Mouse (Mus musculus) liver, embryonic 12.5 days (tissue): ENCODE results near the gene Polg2. TPM values are rescaled to one million over a fixed set of nuclear protein-coding genes. Genes with fewer than 3 reads are reported as not detected.
"Not testable (repeated sequence)": the region's sequence is repeated elsewhere in the genome, so short reads cannot be mapped to it uniquely, and the experiment has no call there.

Experiments
- ATAC-seq: fragments of 200-750 bp; cut with Nextera tagmentation; 2 replicates; pipeline ENCODE4 v1.8.0; 2017; ENCODE audit warnings: moderate number of reproducible peaks, mild to moderate bottlenecking, moderate library complexity
- H3K27ac ChIP-seq: fragments of 300-500 bp; sonication (generic); 2 replicates; pipeline ENCODE4 v1.5.1; 2016; ENCODE audit warnings: mild to moderate bottlenecking
- H3K27me3 ChIP-seq: fragments of 300-500 bp; sonication (generic); replicated peaks from 2 replicates; pipeline ENCODE4 v1.6.1; 2016; ENCODE audit warnings: mild to moderate bottlenecking, moderate library complexity
- H3K36me3 ChIP-seq: fragments of 300-500 bp; sonication (generic); 2 replicates; pipeline ENCODE4 v1.6.1; 2016; ENCODE audit warnings: mild to moderate bottlenecking, moderate library complexity
- H3K4me1 ChIP-seq: fragments of 300-500 bp; sonication (generic); 2 replicates; pipeline ENCODE4 v1.6.1; 2016
- H3K4me2 ChIP-seq: fragments of 300-500 bp; sonication (generic); 2 replicates; pipeline ENCODE4 v1.6.1; 2016; ENCODE audit warnings: mild to moderate bottlenecking, moderate library complexity
- H3K4me3 ChIP-seq: fragments of 300-500 bp; sonication (generic); 2 replicates; pipeline ENCODE4 v1.5.1; 2016; ENCODE audit warnings: mild to moderate bottlenecking, moderate library complexity
- H3K9ac ChIP-seq: fragments of 300-500 bp; sonication (generic); 2 replicates; pipeline ENCODE4 v1.6.1; 2016; ENCODE audit warnings: mild to moderate bottlenecking, moderate library complexity
- H3K9me3 ChIP-seq: fragments of 300-500 bp; sonication (generic); replicated peaks from 2 replicates; pipeline ENCODE4 v1.6.1; 2016; ENCODE audit warnings: mild to moderate bottlenecking, moderate library complexity
- WGBS: fragments of 180-500 bp; shearing (Covaris S2); methylation state at CpG from one replicate; pipeline ENCODE4 v1.1.7; 2016; ENCODE audit not compliant: insufficient replicate concordance; 5-methylcytosine and 5-hydroxymethylcytosine counted together
- polyA plus RNA-seq: library from polyadenylated mRNA; unstranded; fragments of >200 nt; fragmentation: Nextera tagmentation; extraction: Ambion mirVana; gene quantifications from 2 replicates; pipeline ENCODE4 v1.2.1, GENCODE M21; 2016

Polg2 gene
- polyA plus RNA-seq, 1 experiment from 2014 or later = 7.3 TPM

GRCm38 (mm10) chr11:106752103-106752502 lies 27.2 kb downstream of the Polg2 start:
- Histone ChIP-seq H3K27ac (no peak overlapping the region), H3K4me3 (no peak overlapping the region), H3K36me3 (no peaks in the 10 kb centered on the region), H3K27me3 (peaks cover 9% of the 10 kb centered on the region; the same call in 1 of the 2 replicates), H3K4me1 (peaks cover 30% of the 10 kb centered on the region), H3K4me2 (no peak overlapping the region), H3K9me3 (no peaks in the 10 kb centered on the region), H3K9ac (no peak overlapping the region)
- no peak for ATAC-seq
- WGBS = 18% methylated on average over 7 of the region's 7 CpGs

- Histone ChIP-seq H3K4me1 (peaks cover 30% of the 10 kb centered on the region), H3K4me3 (no peak within 1 kb of the TSS), H3K4me2 (peak within 1 kb of the TSS; percentile 29), H3K36me3 (no peaks in the 10 kb centered on the region), H3K9ac (no peak within 1 kb of the TSS), H3K27ac (peak within 1 kb of the TSS; percentile 25), H3K9me3 (no peaks in the 10 kb centered on the region), H3K27me3 (peaks cover 9% of the 10 kb centered on the region; the same call in 1 of the 2 replicates)
- 29% methylated on average over 17 of the region's 17 CpGs for whole genome bisulfite sequencing
- ATAC-seq = no peak
These were observed 28.0 kb downstream of the Polg2 start, which contains the start of gene Milr1 for GRCm38 (mm10) chr11:106751039-106752018. Gene Milr1, plus strand, starts transcription at chr11:106751226.

GRCm38 (mm10) chr11:106750121-106750751 lies 29.1 kb downstream of the Polg2 start, which contains the start of gene Pecam1:
Gene Pecam1, minus strand, starts transcription at chr11:106750628.
- Histone ChIP-seq H3K36me3 (no peaks in the 10 kb centered on the region), H3K27me3 (peaks cover 9% of the 10 kb centered on the region; the same call in 1 of the 2 replicates), H3K27ac (peak within 1 kb of the TSS; percentile 25), H3K4me2 (peak within 1 kb of the TSS; percentile 29), H3K9ac (no peak within 1 kb of the TSS), H3K9me3 (no peaks in the 10 kb centered on the region), H3K4me1 (peaks cover 30% of the 10 kb centered on the region), H3K4me3 (no peak within 1 kb of the TSS)
- no peak for ATAC-seq
- 59% methylated on average over 13 of the region's 13 CpGs for WGBS

- not testable (repeated sequence) for H3K4me2 ChIP-seq, ATAC-seq, H3K9ac ChIP-seq, H3K9me3 ChIP-seq, H3K27me3 ChIP-seq, H3K36me3 ChIP-seq, H3K4me3 ChIP-seq
- Histone ChIP-seq H3K27ac (0 out of 2 replicates have a peak overlapping the region, but pooled peaks have one; percentile 8), H3K4me1 (peaks cover 30% of the 10 kb centered on the region)
- WGBS = 86% methylated on average over 7 of the region's 7 CpGs
These were observed 29.7 kb downstream of the Polg2 start for GRCm38 (mm10) chr11:106749557-106750120.

- no peak for ATAC-seq
- WGBS = 75% methylated on average over 5 of the region's 5 CpGs
These were observed 34.4 kb downstream of the Polg2 start for GRCm38 (mm10) chr11:106744949-106745348.

GRCm38 (mm10) chr11:106742388-106742841 lies 36.9 kb downstream of the Polg2 start:
- Histone ChIP-seq H3K4me2 (no peak overlapping the region), H3K4me1 (no peaks in the 10 kb centered on the region), H3K9ac (no peak overlapping the region), H3K4me3 (no peak overlapping the region), H3K27me3 (no peaks in the 10 kb centered on the region), H3K36me3 (no peaks in the 10 kb centered on the region), H3K9me3 (no peaks in the 10 kb centered on the region), H3K27ac (no peak overlapping the region)
- ATAC-seq = no peak
- WGBS = 34% methylated on average over 6 of the region's 6 CpGs

More at GRCm38 (mm10) chr11:106744949-106745348, 34.4 kb downstream of the Polg2 start:
- no peak overlapping the region for H3K9ac ChIP-seq
- no peaks in the 10 kb centered on the region for H3K36me3 ChIP-seq
- H3K9me3 ChIP-seq = no peaks in the 10 kb centered on the region
- H3K27ac ChIP-seq = no peak overlapping the region
- H3K4me1 ChIP-seq = no peaks in the 10 kb centered on the region
- H3K27me3 ChIP-seq = no peaks in the 10 kb centered on the region
- H3K4me3 ChIP-seq = no peak overlapping the region
- no peak overlapping the region for H3K4me2 ChIP-seq

- no peak overlapping the region for H3K4me2 ChIP-seq
- no peak overlapping the region for H3K27ac ChIP-seq
- no peaks in the 10 kb centered on the region for H3K9me3 ChIP-seq
- H3K27me3 ChIP-seq = no peaks in the 10 kb centered on the region
- no peak overlapping the region for H3K4me3 ChIP-seq
- WGBS = 74% methylated on average over 3 of the region's 3 CpGs
- no peaks in the 10 kb centered on the region for H3K36me3 ChIP-seq
- no peaks in the 10 kb centered on the region for H3K4me1 ChIP-seq
- ATAC-seq = no peak
- H3K9ac ChIP-seq = no peak overlapping the region
These were observed 37.5 kb downstream of the Polg2 start for GRCm38 (mm10) chr11:106741826-106742225.

GRCm38 (mm10) chr11:106741232-106741631 lies 38.1 kb downstream of the Polg2 start:
- Histone ChIP-seq H3K4me1 (no peaks in the 10 kb centered on the region), H3K36me3 (no peaks in the 10 kb centered on the region), H3K27ac (no peak overlapping the region), H3K27me3 (no peaks in the 10 kb centered on the region), H3K4me2 (no peak overlapping the region), H3K4me3 (no peak overlapping the region), H3K9ac (no peak overlapping the region), H3K9me3 (no peaks in the 10 kb centered on the region)
- WGBS = 67% methylated on average over 6 of the region's 6 CpGs
- ATAC-seq = no peak

- WGBS = 85% methylated on average over 6 of the region's 8 CpGs
- H3K4me2 ChIP-seq, H3K9ac ChIP-seq, H3K27me3 ChIP-seq, H3K27ac ChIP-seq, H3K36me3 ChIP-seq, H3K9me3 ChIP-seq, ATAC-seq, H3K4me3 ChIP-seq, H3K4me1 ChIP-seq: not testable (repeated sequence)
These were observed 38.6 kb downstream of the Polg2 start for GRCm38 (mm10) chr11:106740724-106741123.

- H3K9ac ChIP-seq = no peak overlapping the region
- no peak overlapping the region for H3K4me2 ChIP-seq
- no peak for ATAC-seq
- 81% methylated on average over 2 of the region's 2 CpGs for WGBS
- no peaks in the 10 kb centered on the region for H3K4me1 ChIP-seq
- H3K27ac ChIP-seq = no peak overlapping the region
- no peaks in the 10 kb centered on the region for H3K27me3 ChIP-seq
- H3K4me3 ChIP-seq = no peak overlapping the region
- no peaks in the 10 kb centered on the region for H3K9me3 ChIP-seq
- H3K36me3 ChIP-seq = no peaks in the 10 kb centered on the region
These were observed 40.2 kb downstream of the Polg2 start for GRCm38 (mm10) chr11:106739116-106739515.

- Histone ChIP-seq H3K27me3 (no peaks in the 10 kb centered on the region), H3K36me3 (no peaks in the 10 kb centered on the region), H3K27ac (no peak overlapping the region), H3K9ac (no peak overlapping the region), H3K9me3 (no peaks in the 10 kb centered on the region), H3K4me1 (no peaks in the 10 kb centered on the region), H3K4me2 (no peak overlapping the region), H3K4me3 (no peak overlapping the region)
- no peak for ATAC-seq
- 46% methylated on average over 12 of the region's 12 CpGs for WGBS
These were observed 42.1 kb downstream of the Polg2 start for GRCm38 (mm10) chr11:106737178-106737621.
